Mouse (Mus musculus) heart, embryonic 14.5 days (tissue): Measurements from ENCODE around the gene Mab21l1. TPM values are rescaled to one million over a fixed set of nuclear protein-coding genes. Genes with fewer than 3 reads are reported as not detected.

Experiments
- ATAC-seq: fragments of 200-750 bp; cut with Nextera tagmentation; 2 replicates; pipeline ENCODE4 v1.8.0; 2017; ENCODE audit warnings: low read depth, moderate TSS enrichment; ENCODE audit not compliant: insufficient number of reproducible peaks, insufficient read depth, low FRiP score
- H3K27ac ChIP-seq, 2 experiments: fragments of 200-500 bp in 1 of 2; fragments of 300-500 bp in 1 of 2; sonication (generic) in 1 of 2; replicated peaks in 1 of 2; 2 replicates each; pipeline ENCODE4 v1.5.1; 2012 to 2014; ENCODE audit warnings: low read depth in 2 of 2, low read length in 2 of 2, control low read depth in 1 of 2, mild to moderate bottlenecking in 1 of 2, mixed read lengths in 1 of 2; ENCODE audit not compliant: control insufficient read depth in 1 of 2, insufficient read depth in 1 of 2
- H3K27me3 ChIP-seq: fragments of 300-500 bp; sonication (generic); 2 replicates; pipeline ENCODE4 v1.6.1; 2014; ENCODE audit warnings: mild to moderate bottlenecking, low read length, control low read depth; ENCODE audit not compliant: control insufficient read depth, insufficient read depth
- H3K36me3 ChIP-seq: fragments of 300-500 bp; sonication (generic); 2 replicates; pipeline ENCODE4 v1.6.1; 2014; ENCODE audit warnings: mild to moderate bottlenecking, control low read depth, low read length, mixed read lengths; ENCODE audit not compliant: control insufficient read depth, insufficient read depth
- H3K4me1 ChIP-seq, 2 experiments: fragments of 200-500 bp in 1 of 2; fragments of 300-500 bp in 1 of 2; sonication (generic) in 1 of 2; 2 replicates each; pipeline ENCODE4 v1.6.1; 2012 to 2014; ENCODE audit warnings: low read length in 2 of 2, control low read depth in 1 of 2, mixed read lengths in 1 of 2; ENCODE audit not compliant: control insufficient read depth in 2 of 2, insufficient read depth in 2 of 2
- H3K4me2 ChIP-seq: fragments of 300-500 bp; sonication (generic); 2 replicates; pipeline ENCODE4 v1.6.1; 2014; ENCODE audit warnings: mild to moderate bottlenecking, low read length
- H3K4me3 ChIP-seq, 2 experiments: fragments of 200-500 bp in 1 of 2; fragments of 300-500 bp in 1 of 2; sonication (generic) in 1 of 2; 2 replicates each; pipeline ENCODE4 v1.5.1; 2012 to 2014; ENCODE audit warnings: low read length in 2 of 2, mild to moderate bottlenecking in 2 of 2, control low read depth in 1 of 2, low read depth in 1 of 2, moderate library complexity in 1 of 2; ENCODE audit not compliant: control insufficient read depth in 1 of 2, insufficient read depth in 1 of 2
- H3K9ac ChIP-seq: fragments of 300-500 bp; sonication (generic); 2 replicates; pipeline ENCODE4 v1.6.1; 2014; ENCODE audit warnings: mild to moderate bottlenecking, low read length
- H3K9me3 ChIP-seq: fragments of 300-500 bp; sonication (generic); 2 replicates; pipeline ENCODE4 v1.6.1; 2016; ENCODE audit warnings: low read length, control low read depth; ENCODE audit not compliant: control insufficient read depth
- WGBS: fragments of 180-500 bp; shearing (Covaris S2); extraction: QIAGEN DNeasy Blood & Tissue Kit; methylation state at CpG from one replicate; pipeline ENCODE4 v1.1.7; 2014; 5-methylcytosine and 5-hydroxymethylcytosine counted together
- polyA plus RNA-seq: library from polyadenylated mRNA; unstranded; fragments of >200 nt; fragmentation: Nextera tagmentation; extraction: Ambion mirVana; gene quantifications from 2 replicates; pipeline ENCODE4 v1.2.1, GENCODE M21; 2014

Gene Mab21l1
- polyA plus RNA-seq, 1 experiment from 2014 or later: 1.2 TPM

- WGBS: 65% methylated on average over 2 of the region's 2 CpGs
- no peak for ATAC-seq
Measured at GRCm38 (mm10) chr3:55789856-55790255, 7.5 kb downstream of the Mab21l1 start.

GRCm38 (mm10) chr3:55790609-55791008, 8.3 kb downstream of the Mab21l1 start:
- H3K9me3 ChIP-seq: no peaks in the 10 kb centered on the region
- 82% methylated on average over 4 of the region's 4 CpGs for WGBS
- peaks cover 22% of the 10 kb centered on the region for H3K27me3 ChIP-seq
- no peak overlapping the region for H3K9ac ChIP-seq
- ATAC-seq: no peak
- no peak overlapping the region for H3K4me3 ChIP-seq
- no peak overlapping the region for H3K4me2 ChIP-seq
- no peaks in the 10 kb centered on the region for H3K36me3 ChIP-seq
- no peak overlapping the region for H3K27ac ChIP-seq
- peaks cover 6 to 16% of the 10 kb centered on the region in 2 experiments for H3K4me1 ChIP-seq

More at GRCm38 (mm10) chr3:55789856-55790255, 7.5 kb downstream of the Mab21l1 start:
- H3K4me2 ChIP-seq: no peak overlapping the region
- peaks cover 6 to 16% of the 10 kb centered on the region in 2 experiments for H3K4me1 ChIP-seq
- H3K9ac ChIP-seq: no peak overlapping the region
- H3K4me3 ChIP-seq: no peak overlapping the region
- H3K36me3 ChIP-seq: no peaks in the 10 kb centered on the region
- peaks cover 27% of the 10 kb centered on the region for H3K27me3 ChIP-seq
- no peaks in the 10 kb centered on the region for H3K9me3 ChIP-seq
- no peak overlapping the region for H3K27ac ChIP-seq

DNA sequence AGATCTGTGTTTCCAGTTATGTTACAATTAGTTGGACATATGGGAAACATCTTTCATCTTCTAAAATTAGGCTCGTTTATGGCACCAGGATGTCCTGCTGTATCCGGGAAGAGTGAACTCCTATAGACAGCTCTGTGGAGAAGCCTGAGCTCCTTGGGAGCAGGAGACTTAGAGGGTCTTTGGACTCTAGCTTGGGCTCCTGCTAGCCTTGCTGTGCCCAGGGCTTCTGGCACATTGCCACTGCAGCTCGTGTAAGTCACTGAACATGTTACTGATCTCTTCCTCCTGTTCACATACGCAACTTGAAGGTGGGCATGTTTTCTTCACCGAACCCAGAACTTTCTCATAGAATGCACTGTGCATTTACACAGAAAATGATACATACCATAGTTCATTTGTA, 9.9 kb downstream of the Mab21l1 start:
- WGBS: 72% methylated on average over 5 of the region's 5 CpGs
- H3K9me3 ChIP-seq: no peaks in the 10 kb centered on the region
- no peak overlapping the region for H3K4me2 ChIP-seq
- no peak for ATAC-seq
- H3K36me3 ChIP-seq: no peaks in the 10 kb centered on the region
- H3K27me3 ChIP-seq: peaks cover 6% of the 10 kb centered on the region; the same call in 1 of the 2 replicates
- H3K27ac ChIP-seq: no peak overlapping the region
- H3K4me1 ChIP-seq: peaks cover 6 to 16% of the 10 kb centered on the region in 2 experiments
- H3K9ac ChIP-seq: no peak overlapping the region
- no peak overlapping the region for H3K4me3 ChIP-seq

DNA sequence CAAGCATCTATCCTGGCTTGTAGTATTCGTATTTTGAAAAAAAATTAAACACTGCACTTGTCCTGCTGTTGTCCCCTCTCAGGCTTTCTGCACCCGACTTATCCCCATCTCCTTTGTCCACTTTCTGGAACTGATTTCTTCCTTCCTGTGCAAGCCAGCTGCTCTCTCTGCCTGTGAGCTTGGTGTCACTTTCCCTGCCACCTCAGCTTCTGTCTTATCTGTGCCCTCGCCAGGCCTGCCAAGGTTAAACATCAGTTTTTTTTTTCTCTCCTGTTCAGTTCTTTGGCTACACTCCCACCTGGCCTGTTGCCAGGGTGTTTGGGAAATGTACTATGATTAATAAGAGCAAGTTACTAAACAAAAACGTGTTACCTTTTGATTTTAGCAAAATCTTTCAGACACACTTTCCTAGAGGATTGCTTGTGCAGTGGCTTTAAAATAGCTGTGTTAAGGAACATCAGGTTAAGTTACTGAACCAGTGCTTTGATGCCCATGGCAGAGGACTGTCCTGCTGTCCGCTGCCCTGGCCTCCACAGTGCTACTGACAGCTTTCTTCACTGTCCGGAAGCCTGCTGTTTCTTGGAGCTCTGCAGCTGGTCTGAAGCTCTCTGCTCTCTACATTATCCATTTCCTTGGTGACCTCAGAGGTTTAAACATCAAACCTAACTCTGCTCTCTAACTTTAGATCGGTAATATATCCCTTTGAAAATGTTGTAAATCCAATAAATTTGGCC, 11.7 kb downstream of the Mab21l1 start:
- Histone ChIP-seq H3K9ac (no peak overlapping the region), H3K27ac (peak overlapping the region; percentile 85 to 90), H3K4me2 (peak overlapping the region; percentile 42), H3K4me1 (peaks cover 6 to 16% of the 10 kb centered on the region in 2 experiments), H3K27me3 (0 out of 2 replicates have a peak, but pooled peaks cover 4% of the 10 kb centered on the region), H3K36me3 (no peaks in the 10 kb centered on the region), H3K4me3 (no peak overlapping the region), H3K9me3 (no peaks in the 10 kb centered on the region)
- WGBS: 15% methylated on average over 7 of the region's 7 CpGs
- ATAC-seq: peak; percentile 73; the same call in 1 of the 2 replicates

- no peaks in the 10 kb centered on the region for H3K36me3 ChIP-seq
- peak overlapping the region in 1 of 2 experiments; percentile 85; a peak in 1 of 4 replicates for H3K27ac ChIP-seq
- H3K4me3 ChIP-seq: no peak overlapping the region
- peaks cover 6 to 16% of the 10 kb centered on the region in 2 experiments for H3K4me1 ChIP-seq
- no peak overlapping the region for H3K4me2 ChIP-seq
- H3K9ac ChIP-seq: no peak overlapping the region
- WGBS: 75% methylated on average over 2 of the region's 2 CpGs
- ATAC-seq: no peak
- no peaks in the 10 kb centered on the region for H3K9me3 ChIP-seq
- H3K27me3 ChIP-seq: no peaks in the 10 kb centered on the region
Measured at GRCm38 (mm10) chr3:55794768-55795167, 12.5 kb downstream of the Mab21l1 start.

DNA sequence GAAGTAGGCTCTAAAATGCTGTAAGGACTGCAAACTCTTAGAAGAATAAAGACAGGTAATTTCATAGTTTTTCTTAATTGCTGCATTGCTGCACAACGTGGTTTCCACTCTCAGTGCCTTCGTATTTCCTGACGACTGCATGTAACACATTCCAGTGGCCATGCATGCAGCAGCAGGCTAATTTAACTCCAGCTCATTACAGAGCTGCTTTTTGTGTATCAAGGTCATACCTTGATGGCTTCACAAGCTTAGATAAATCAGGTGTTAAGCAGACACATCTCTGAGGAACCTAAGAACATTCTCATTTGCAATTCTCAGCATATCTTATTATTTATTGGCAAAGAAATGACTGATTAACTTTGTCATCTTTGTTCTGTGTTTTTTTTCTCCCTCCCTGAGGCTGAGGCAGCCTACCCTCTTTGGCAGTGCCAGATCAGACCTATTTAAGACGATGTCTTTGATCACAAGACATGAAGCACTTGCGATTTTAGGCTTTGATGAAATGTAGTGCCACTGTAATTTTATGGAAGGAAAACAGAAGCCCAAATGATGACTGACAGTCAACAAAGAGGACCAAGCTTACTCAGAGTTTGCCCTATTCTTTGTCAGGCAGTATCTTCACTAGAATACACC, 32.8 kb downstream of the Mab21l1 start:
- H3K9ac ChIP-seq: no peak overlapping the region
- no peak overlapping the region for H3K4me2 ChIP-seq
- H3K4me1 ChIP-seq: peaks cover 3 to 7% of the 10 kb centered on the region in 2 experiments
- no peaks in the 10 kb centered on the region for H3K27me3 ChIP-seq
- no peaks in the 10 kb centered on the region for H3K9me3 ChIP-seq
- H3K4me3 ChIP-seq: no peak overlapping the region
- ATAC-seq: no peak
- no peak overlapping the region for H3K27ac ChIP-seq
- 51% methylated on average over 5 of the region's 5 CpGs for WGBS
- H3K36me3 ChIP-seq: 0 out of 2 replicates have a peak, but pooled peaks cover 5% of the 10 kb centered on the region

DNA sequence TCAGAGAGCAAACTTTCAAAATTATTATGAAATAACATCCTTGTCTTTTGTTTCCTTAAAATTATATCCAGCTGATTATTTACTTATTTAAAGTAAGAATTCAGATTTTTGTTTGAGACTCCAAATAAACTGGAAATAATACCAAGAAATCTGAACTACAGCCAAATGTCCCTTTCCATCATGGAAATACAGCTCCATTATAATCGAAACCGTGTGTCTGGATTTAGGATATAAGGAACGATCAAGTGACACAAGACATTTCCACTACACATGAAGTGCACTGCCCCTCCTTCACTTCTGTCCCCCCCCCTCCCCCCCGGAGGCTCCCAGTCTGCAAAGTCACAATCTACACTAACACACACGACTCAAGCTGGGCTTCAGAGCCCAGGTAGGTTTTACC, 33.8 kb downstream of the Mab21l1 start:
- Histone ChIP-seq H3K36me3 (0 out of 2 replicates have a peak, but pooled peaks cover 5% of the 10 kb centered on the region), H3K9me3 (no peaks in the 10 kb centered on the region), H3K4me3 (no peak overlapping the region), H3K27me3 (no peaks in the 10 kb centered on the region), H3K9ac (no peak overlapping the region), H3K4me1 (peaks cover 3 to 7% of the 10 kb centered on the region in 2 experiments), H3K27ac (no peak overlapping the region), H3K4me2 (no peak overlapping the region)
- no peak for ATAC-seq
- WGBS: 78% methylated on average over 5 of the region's 5 CpGs
